Mouse (Mus musculus): ENCODE data around the gene Gm21954. TPM values are rescaled to one million over a fixed set of nuclear protein-coding genes. Genes with fewer than 3 reads are reported as not detected.

Gm21954 gene
- not detected in 2 replicates for polyA plus RNA-seq (2012; rRNA removed; ENCODE audit: low replicate concordance)

GRCm38 (mm10) chr3:55472110-55472509 lies at the start of gene Gm21954:
Gene Gm21954 (minus strand): TSS chr3:55472210.

Other genes starting within 250 kb of the Gm21954 start
- 0.57 and 2.4 TPM in 2 replicates for gene Dclk1, start 229.8 kb downstream of the Gm21954 start, polyA plus RNA-seq (2012; rRNA removed; ENCODE audit: low replicate concordance)